Mouse (Mus musculus): ENCODE data around the gene Cer1.

Gene Cer1

DNA sequence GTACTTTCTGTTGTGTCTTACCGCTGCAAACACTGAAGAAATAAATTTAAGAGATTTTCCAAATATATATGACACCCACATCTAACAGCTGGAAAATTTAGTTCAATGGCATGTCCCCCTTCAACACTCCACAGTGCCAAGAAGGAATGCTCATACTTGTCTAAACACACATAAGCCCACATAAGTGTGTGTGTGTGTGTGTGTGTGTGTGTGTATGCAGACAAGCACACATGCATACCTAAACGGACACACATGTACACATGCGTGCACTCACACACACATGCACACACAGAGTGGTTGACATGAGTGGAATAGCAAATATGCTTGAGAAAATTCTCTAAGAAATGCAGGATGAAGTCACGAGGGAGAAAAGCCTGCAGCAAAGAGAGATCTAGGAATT, 12.4 kb downstream of the Cer1 start:
- DNase-seq = no peak

DNA sequence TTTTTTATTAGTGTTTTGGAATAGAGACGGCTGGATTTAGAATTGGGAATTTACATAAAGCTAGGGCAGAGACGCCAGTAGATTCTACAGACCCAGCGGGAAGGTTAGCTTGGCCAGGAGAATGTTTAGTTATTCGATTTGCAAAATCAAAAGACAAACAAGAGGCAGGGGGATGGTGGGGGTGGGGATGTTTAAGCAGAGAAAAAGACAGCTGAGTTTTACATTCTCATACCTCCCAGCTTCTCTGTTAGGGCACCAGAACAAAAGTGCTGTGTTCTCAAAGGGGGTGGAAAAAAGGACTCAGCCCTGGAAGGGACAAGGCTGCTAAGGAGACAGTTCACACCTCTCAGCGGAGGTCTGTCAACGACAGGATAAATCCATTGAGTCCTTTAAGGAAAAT, 12.8 kb downstream of the Cer1 start:
- DNase-seq = no peak

DNA sequence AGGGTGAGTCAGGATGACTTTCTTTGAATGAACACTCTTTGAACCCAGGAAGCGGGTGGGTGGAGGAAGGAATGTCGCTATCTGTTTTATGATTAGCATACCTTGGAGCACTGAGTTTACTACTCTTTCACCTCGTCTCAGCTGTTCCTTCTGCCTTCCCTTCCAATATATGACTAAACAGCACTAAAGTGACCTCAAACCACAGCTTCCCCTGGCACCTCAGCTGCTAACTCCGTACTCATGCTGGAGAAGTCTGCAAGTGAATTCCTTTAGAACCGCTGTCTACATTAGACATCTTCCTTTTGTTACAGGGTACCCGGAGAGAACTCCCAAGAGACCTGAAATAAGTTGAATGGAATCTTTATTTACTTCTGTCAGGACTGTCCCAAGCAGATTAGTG, 14.0 kb downstream of the Cer1 start:
- DNase-seq = no peak

GRCm38 (mm10) chr4:82867731-82868445, 17.1 kb downstream of the Cer1 start:
- no peak for DNase-seq

- DNase-seq = no peak
These were observed 17.8 kb downstream of the Cer1 start for GRCm38 (mm10) chr4:82867111-82867510.

GRCm38 (mm10) chr4:82864974-82865699, 19.8 kb downstream of the Cer1 start:
- no peak for DNase-seq

- DNase-seq = peak; percentile 72 to 85
These were observed 21.6 kb downstream of the Cer1 start for GRCm38 (mm10) chr4:82863316-82863715.

DNA sequence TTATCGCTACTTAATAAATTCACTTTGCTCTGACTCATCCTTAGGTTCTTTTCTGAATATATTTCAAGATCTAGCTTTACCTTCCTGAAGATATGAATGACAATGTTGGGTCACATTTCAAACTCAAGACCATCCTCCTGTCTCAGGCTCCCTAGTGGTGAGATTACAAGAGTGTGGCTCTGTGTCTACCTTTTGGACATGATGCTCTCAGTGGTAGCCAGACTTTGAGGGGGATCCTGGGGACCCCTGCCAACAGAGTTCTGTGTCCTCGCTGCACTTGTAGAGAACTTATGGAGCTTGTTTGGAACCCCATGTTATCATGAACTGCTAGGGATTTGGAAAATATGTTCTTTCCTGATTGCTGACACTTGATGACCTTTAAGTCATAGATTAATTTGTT, 23.5 kb downstream of the Cer1 start:
- DNase-seq = no peak

- DNase-seq = peak; percentile 19 to 22
These were observed 24.4 kb downstream of the Cer1 start for GRCm38 (mm10) chr4:82860566-82860965.

DNA sequence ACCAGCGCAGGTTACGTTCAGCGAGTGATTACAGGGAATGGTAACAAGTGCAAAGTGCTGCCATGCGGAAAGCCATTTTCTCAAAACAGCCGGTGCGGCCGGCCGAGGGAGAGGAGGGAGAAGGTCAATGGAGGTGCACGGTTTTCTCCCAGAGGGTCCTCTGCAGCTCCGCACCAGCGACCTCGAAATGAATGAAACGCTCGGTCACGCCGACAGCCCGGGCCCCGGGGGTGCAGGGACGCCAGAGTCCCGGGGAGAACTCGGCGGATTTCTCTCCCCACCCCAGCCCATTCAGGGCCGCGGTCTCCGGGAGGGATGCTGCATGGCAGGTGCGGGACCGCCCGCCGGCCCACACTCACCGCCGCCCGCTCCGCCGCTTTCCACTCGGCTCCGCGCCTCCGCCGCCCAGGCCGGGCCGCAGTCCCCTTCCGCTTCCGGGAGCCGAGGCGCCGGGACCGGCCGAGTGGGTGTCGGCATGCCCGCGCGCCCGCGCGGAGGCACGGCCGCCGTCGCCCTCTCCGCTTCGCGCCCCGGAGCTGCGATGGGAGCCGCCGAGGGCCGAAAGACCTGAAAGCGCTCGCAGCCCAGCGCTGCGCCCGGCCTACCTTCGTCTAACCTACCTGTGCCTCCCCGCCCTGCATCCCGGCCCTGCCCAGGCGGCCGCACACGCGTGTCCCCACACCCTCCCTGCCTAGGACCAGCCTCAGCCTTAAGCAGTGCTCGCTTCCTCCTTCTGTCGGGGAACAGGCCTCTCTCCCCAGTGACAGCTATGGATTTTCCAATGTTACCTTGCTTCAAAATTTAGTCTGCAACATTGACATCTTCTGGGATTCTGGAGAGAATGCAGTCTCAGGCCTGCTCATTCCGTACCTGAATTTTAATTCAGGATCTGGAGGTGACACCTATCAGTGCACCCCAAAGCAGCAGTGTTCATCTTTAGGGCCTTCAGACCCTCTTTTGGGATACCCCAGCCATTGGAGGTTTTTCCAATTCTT, 25.5 kb downstream of the Cer1 start, which contains the start of gene Zdhhc21:
Gene Zdhhc21 (minus strand): TSS at position 828 of the 995 bp plus-strand sequence.
- peak; percentile 89 to 90 for DNase-seq

GRCm38 (mm10) chr4:82858431-82859010, 26.4 kb downstream of the Cer1 start:
- no peak for DNase-seq

DNA sequence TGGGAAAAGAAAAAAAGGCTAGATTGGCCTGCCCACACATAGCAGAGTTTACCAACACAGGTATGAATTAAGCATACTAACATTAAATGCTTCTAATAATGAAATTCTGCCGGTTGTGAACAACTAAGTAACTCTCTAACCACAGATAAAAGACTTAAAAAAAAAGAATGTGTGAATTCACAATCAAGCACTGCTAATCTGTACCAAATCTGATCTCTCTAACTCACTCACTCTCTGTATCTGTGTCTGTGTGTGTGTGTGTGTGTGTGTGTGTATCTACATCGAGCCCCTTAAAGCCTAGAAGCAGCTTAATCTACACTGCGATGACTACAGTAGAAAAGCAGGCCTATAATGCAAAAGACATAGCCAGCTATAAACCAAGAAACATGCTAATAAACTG, 28.0 kb downstream of the Cer1 start:
- DNase-seq = no peak

GRCm38 (mm10) chr4:82853809-82854208, 31.1 kb downstream of the Cer1 start:
- DNase-seq = no peak

DNA sequence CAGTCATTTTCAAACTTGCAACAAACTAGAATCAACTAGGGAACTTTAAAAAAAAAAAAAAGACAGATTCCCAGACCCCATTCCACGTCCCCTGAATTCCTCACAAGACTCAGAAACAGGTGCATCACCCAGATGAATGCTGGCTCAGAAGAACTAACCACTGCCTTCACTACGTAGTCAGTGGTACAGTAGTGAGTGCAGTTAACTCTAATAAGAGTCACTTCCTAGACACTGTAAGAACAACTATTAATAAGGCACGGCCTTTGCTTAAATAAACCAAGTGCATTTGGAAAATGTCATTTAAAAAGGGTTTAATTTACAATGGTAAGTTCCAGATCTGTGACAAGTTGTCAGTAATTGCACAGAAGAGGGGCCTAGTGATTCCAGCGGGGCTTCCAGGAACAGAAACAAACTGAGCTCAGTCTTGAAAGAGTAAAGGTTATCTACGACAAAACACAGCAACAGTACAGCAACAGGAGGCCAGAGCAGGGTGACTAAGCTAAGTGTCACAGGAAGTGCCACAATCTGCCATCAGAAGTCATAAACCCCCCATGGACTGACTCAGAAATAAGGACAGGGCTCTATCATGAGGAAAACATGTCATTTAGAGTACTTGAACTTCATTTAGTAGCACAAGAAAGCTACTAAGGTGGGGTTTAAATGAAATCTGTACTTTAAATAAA, 36.3 kb downstream of the Cer1 start:
- no peak for DNase-seq

DNA sequence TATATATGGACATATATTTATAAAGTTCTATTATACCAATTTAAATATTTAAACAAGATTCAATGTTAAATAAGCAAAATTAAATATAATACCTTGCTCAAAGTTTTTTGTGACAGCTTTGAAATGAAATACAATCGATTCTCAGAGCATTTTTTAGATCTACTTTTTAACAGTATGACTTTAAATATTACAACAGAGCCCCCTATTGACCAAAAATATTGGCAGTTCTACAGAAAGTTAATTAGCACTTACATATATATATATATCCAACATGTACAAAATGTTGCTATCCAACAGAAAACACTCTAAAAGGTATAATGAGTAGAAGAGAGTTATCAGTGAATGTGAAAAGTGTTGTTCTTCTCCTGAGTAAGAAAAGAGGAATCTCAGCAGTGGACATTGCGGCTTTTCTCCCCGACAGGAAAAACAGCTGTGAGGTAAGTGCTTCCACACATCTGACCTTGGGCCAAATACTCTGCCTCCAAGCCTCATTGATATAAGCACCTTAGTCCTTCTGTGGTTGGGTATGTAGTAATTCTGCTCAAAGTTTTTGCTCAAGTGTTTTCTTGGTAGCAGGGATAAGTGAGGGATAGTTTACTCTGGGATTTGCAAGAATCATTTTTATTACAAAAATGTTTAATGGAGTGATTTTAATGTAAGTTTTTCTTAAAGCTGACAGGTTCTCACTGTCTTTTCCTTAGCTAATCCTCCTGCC, 47.3 kb downstream of the Cer1 start:
- DNase-seq = peak in 1 of 2 experiments; percentile 52

All from cerebellum, postnatal 10 days (tissue).